Mouse (Mus musculus): ENCODE measurements around the gene Gm6096. TPM values are rescaled to one million over a fixed set of nuclear protein-coding genes. Genes with fewer than 3 reads are reported as not detected.

Gene Gm6096
- polyA plus RNA-seq, 1 experiment from 2014 or later: not detected

GRCm38 (mm10) chr7:34246870-34247499 lies 3.9 kb upstream of the Gm6096 start:
- H3K36me3 ChIP-seq (ENCODE audit: poor library complexity, severe bottlenecking): peaks cover 67% of the 10 kb centered on the region
- ATAC-seq: no peak
- H3K9ac ChIP-seq: no peak overlapping the region
- H3K4me1 ChIP-seq: no peaks in the 10 kb centered on the region
- H3K4me2 ChIP-seq: no peak overlapping the region
- WGBS: 88% methylated on average over 3 of the region's 3 CpGs
- H3K9me3 ChIP-seq (replicated peaks): no peaks in the 10 kb centered on the region
- H3K4me3 ChIP-seq: no peak overlapping the region
- H3K27ac ChIP-seq: no peak overlapping the region
- H3K27me3 ChIP-seq: no peaks in the 10 kb centered on the region

- H3K9ac ChIP-seq: no peak overlapping the region
- no peaks in the 10 kb centered on the region for H3K27me3 ChIP-seq
Observed at GRCm38 (mm10) chr7:34252030-34252429, 1.2 kb downstream of the Gm6096 start.

GRCm38 (mm10) chr7:34255137-34255536 lies 4.3 kb downstream of the Gm6096 start:
- Histone ChIP-seq H3K9me3 (replicated peaks) (no peaks in the 10 kb centered on the region), H3K36me3 (ENCODE audit: poor library complexity, severe bottlenecking) (peaks cover 58% of the 10 kb centered on the region), H3K4me1 (no peaks in the 10 kb centered on the region), H3K27me3 (no peaks in the 10 kb centered on the region), H3K4me2 (no peak overlapping the region), H3K4me3 (no peak overlapping the region), H3K27ac (no peak overlapping the region), H3K9ac (no peak overlapping the region)
- no peak for ATAC-seq
- WGBS: 84% methylated on average over 3 of the region's 3 CpGs

More at GRCm38 (mm10) chr7:34252030-34252429, 1.2 kb downstream of the Gm6096 start:
- whole genome bisulfite sequencing: 81% methylated on average over 2 of the region's 2 CpGs
- Histone ChIP-seq H3K36me3 (ENCODE audit: poor library complexity, severe bottlenecking) (peaks cover 70% of the 10 kb centered on the region), H3K4me3 (no peak overlapping the region), H3K9me3 (replicated peaks) (no peaks in the 10 kb centered on the region), H3K4me2 (no peak overlapping the region), H3K27ac (no peak overlapping the region), H3K4me1 (no peaks in the 10 kb centered on the region)
- no peak for ATAC-seq

- Histone ChIP-seq H3K4me1 (no peaks in the 10 kb centered on the region), H3K9ac (no peak overlapping the region), H3K4me3 (no peak overlapping the region), H3K36me3 (ENCODE audit: poor library complexity, severe bottlenecking) (peaks cover 55% of the 10 kb centered on the region), H3K27me3 (no peaks in the 10 kb centered on the region), H3K9me3 (replicated peaks) (no peaks in the 10 kb centered on the region), H3K27ac (no peak overlapping the region), H3K4me2 (no peak overlapping the region)
- ATAC-seq: no peak
- WGBS: 91% methylated on average over 1 of the region's 1 CpGs
Observed at GRCm38 (mm10) chr7:34255916-34256315, 5.1 kb downstream of the Gm6096 start.

GRCm38 (mm10) chr7:34257279-34257678 lies 6.4 kb downstream of the Gm6096 start:
- peaks cover 56% of the 10 kb centered on the region for H3K36me3 ChIP-seq (ENCODE audit: poor library complexity, severe bottlenecking)
- H3K4me2 ChIP-seq: no peak overlapping the region
- H3K9me3 ChIP-seq (replicated peaks): no peaks in the 10 kb centered on the region
- no peak for ATAC-seq
- no peaks in the 10 kb centered on the region for H3K27me3 ChIP-seq
- WGBS: 84% methylated on average over 9 of the region's 9 CpGs
- no peak overlapping the region for H3K9ac ChIP-seq
- no peak overlapping the region for H3K4me3 ChIP-seq
- H3K27ac ChIP-seq: no peak overlapping the region
- H3K4me1 ChIP-seq: no peaks in the 10 kb centered on the region

GRCm38 (mm10) chr7:34258407-34258806 lies 7.6 kb downstream of the Gm6096 start:
- 95% methylated on average over 1 of the region's 1 CpGs for WGBS
- no peaks in the 10 kb centered on the region for H3K9me3 ChIP-seq (replicated peaks)
- H3K27me3 ChIP-seq: no peaks in the 10 kb centered on the region
- H3K36me3 ChIP-seq (ENCODE audit: poor library complexity, severe bottlenecking): peaks cover 53% of the 10 kb centered on the region
- no peak overlapping the region for H3K27ac ChIP-seq
- H3K4me1 ChIP-seq: no peaks in the 10 kb centered on the region
- no peak overlapping the region for H3K4me2 ChIP-seq
- no peak for ATAC-seq
- H3K4me3 ChIP-seq: no peak overlapping the region
- H3K9ac ChIP-seq: no peak overlapping the region

GRCm38 (mm10) chr7:34263437-34263836 lies 12.6 kb downstream of the Gm6096 start:
- Histone ChIP-seq H3K27ac (no peak overlapping the region), H3K9ac (no peak overlapping the region), H3K36me3 (ENCODE audit: poor library complexity, severe bottlenecking) (peaks cover 16% of the 10 kb centered on the region), H3K27me3 (no peaks in the 10 kb centered on the region), H3K9me3 (replicated peaks) (no peaks in the 10 kb centered on the region), H3K4me3 (no peak overlapping the region), H3K4me1 (peaks cover 6% of the 10 kb centered on the region; the same call in 1 of the 2 replicates), H3K4me2 (no peak overlapping the region)
- no peak for ATAC-seq
- 88% methylated on average over 5 of the region's 5 CpGs for whole genome bisulfite sequencing

- Histone ChIP-seq H3K27me3 (no peaks in the 10 kb centered on the region), H3K4me2 (no peak overlapping the region), H3K27ac (no peak overlapping the region), H3K9ac (no peak overlapping the region), H3K4me3 (no peak overlapping the region), H3K36me3 (ENCODE audit: poor library complexity, severe bottlenecking) (peaks cover 13% of the 10 kb centered on the region), H3K9me3 (replicated peaks) (no peaks in the 10 kb centered on the region), H3K4me1 (peaks cover 13% of the 10 kb centered on the region; the same call in 1 of the 2 replicates)
- 63% methylated on average over 5 of the region's 5 CpGs for whole genome bisulfite sequencing
- no peak for ATAC-seq
Observed at GRCm38 (mm10) chr7:34265876-34266346, 15.1 kb downstream of the Gm6096 start.

- Histone ChIP-seq H3K4me1 (peaks cover 13% of the 10 kb centered on the region; the same call in 1 of the 2 replicates), H3K36me3 (ENCODE audit: poor library complexity, severe bottlenecking) (peaks cover 11% of the 10 kb centered on the region), H3K9me3 (replicated peaks) (no peaks in the 10 kb centered on the region), H3K4me2 (no peak overlapping the region), H3K9ac (no peak overlapping the region), H3K27me3 (no peaks in the 10 kb centered on the region), H3K27ac (no peak overlapping the region), H3K4me3 (no peak overlapping the region)
- ATAC-seq: no peak
Observed at GRCm38 (mm10) chr7:34266421-34266820, 15.6 kb downstream of the Gm6096 start.

- Histone ChIP-seq H3K27me3 (no peaks in the 10 kb centered on the region), H3K9me3 (replicated peaks) (no peaks in the 10 kb centered on the region), H3K4me2 (no peak overlapping the region), H3K4me3 (no peak overlapping the region), H3K27ac (no peak overlapping the region), H3K36me3 (ENCODE audit: poor library complexity, severe bottlenecking) (no peaks in the 10 kb centered on the region), H3K9ac (no peak overlapping the region), H3K4me1 (peaks cover 13% of the 10 kb centered on the region; the same call in 1 of the 2 replicates)
- no peak for ATAC-seq
- 52% methylated on average over 1 of the region's 1 CpGs for WGBS
Observed at GRCm38 (mm10) chr7:34268463-34268862, 17.6 kb downstream of the Gm6096 start.

- no peaks in the 10 kb centered on the region for H3K27me3 ChIP-seq
- peaks cover 9% of the 10 kb centered on the region; the same call in 1 of the 2 replicates for H3K4me1 ChIP-seq
- H3K36me3 ChIP-seq (ENCODE audit: poor library complexity, severe bottlenecking): peaks cover 5% of the 10 kb centered on the region
- no peak overlapping the region for H3K4me3 ChIP-seq
- 74% methylated on average over 4 of the region's 4 CpGs for WGBS
- no peaks in the 10 kb centered on the region for H3K9me3 ChIP-seq (replicated peaks)
- H3K9ac ChIP-seq: no peak overlapping the region
- ATAC-seq: no peak
- H3K4me2 ChIP-seq: no peak overlapping the region
- H3K27ac ChIP-seq: no peak overlapping the region
Observed at GRCm38 (mm10) chr7:34272465-34272864, 21.6 kb downstream of the Gm6096 start.

GRCm38 (mm10) chr7:34276066-34276465 lies 25.2 kb downstream of the Gm6096 start:
- Histone ChIP-seq H3K27me3 (no peaks in the 10 kb centered on the region), H3K9me3 (replicated peaks) (no peaks in the 10 kb centered on the region), H3K4me1 (no peaks in the 10 kb centered on the region), H3K4me2 (no peak overlapping the region), H3K4me3 (no peak overlapping the region), H3K27ac (no peak overlapping the region), H3K9ac (no peak overlapping the region), H3K36me3 (ENCODE audit: poor library complexity, severe bottlenecking) (peaks cover 5% of the 10 kb centered on the region)
- no peak for ATAC-seq
- 82% methylated on average over 3 of the region's 3 CpGs for WGBS

GRCm38 (mm10) chr7:34277656-34278055 lies 26.8 kb downstream of the Gm6096 start:
- Histone ChIP-seq H3K27me3 (no peaks in the 10 kb centered on the region), H3K9ac (no peak overlapping the region), H3K4me1 (no peaks in the 10 kb centered on the region), H3K4me2 (no peak overlapping the region), H3K4me3 (no peak overlapping the region), H3K27ac (no peak overlapping the region), H3K9me3 (replicated peaks) (no peaks in the 10 kb centered on the region), H3K36me3 (ENCODE audit: poor library complexity, severe bottlenecking) (peaks cover 7% of the 10 kb centered on the region)
- no peak for ATAC-seq
- WGBS: 96% methylated on average over 2 of the region's 2 CpGs

All from forebrain, embryonic 13.5 days (tissue).